Mouse (Mus musculus): ENCODE results near the gene Abcc10. TPM values are rescaled to one million over a fixed set of nuclear protein-coding genes. Genes with fewer than 3 reads are reported as not detected.

Gene Abcc10
- polyA plus RNA-seq, 1 experiment: 10.4 TPM

GRCm38 (mm10) chr17:46253452-46254084 lies 74.6 kb downstream of the Abcc10 start, which contains the start of gene Lrrc73:
Gene Lrrc73 (plus strand): TSS chr17:46253531.
- H3K27ac ChIP-seq (ENCODE audit: insufficient read depth, low read length): no peak within 1 kb of the TSS
- TF ChIP-seq POLR2A (IDR thresholded peaks at IDR 0.05; ENCODE audit: extremely low read depth, insufficient read depth, low read length) (peak; percentile 76), CTCF (IDR thresholded peaks at IDR 0.05; ENCODE audit: extremely low read depth, insufficient read depth, low read length) (no peak)

More at GRCm38 (mm10) chr17:46253452-46254084, 74.6 kb downstream of the Abcc10 start, which contains the start of gene Lrrc73:
- Histone ChIP-seq H3K4me1 (ENCODE audit: control insufficient read depth, insufficient read depth, low read length) (peaks cover 4% of the 10 kb centered on the region), H3K4me3 (ENCODE audit: insufficient read depth, low read length) (peak within 1 kb of the TSS; percentile 78)

Other genes with a start within 250 kb of the Abcc10 start
- gene Mrps18a, start 217.4 kb downstream of the Abcc10 start, polyA plus RNA-seq (2012; rRNA removed): 107 and 120 TPM in 2 replicates
- gene Rsph9, start 184.1 kb downstream of the Abcc10 start, polyA plus RNA-seq (2012; rRNA removed): 27.3 and 29.9 TPM in 2 replicates
- 16.0 and 17.6 TPM in 2 replicates for gene Mad2l1bp, start 174.8 kb downstream of the Abcc10 start, polyA plus RNA-seq (2012; rRNA removed)
- gene Gtpbp2, start 167.3 kb downstream of the Abcc10 start, polyA plus RNA-seq (2012; rRNA removed): 161 and 187 TPM in 2 replicates
- gene Polh, start 125.7 kb downstream of the Abcc10 start, polyA plus RNA-seq (2012; rRNA removed): 3.7 and 4.2 TPM in 2 replicates
- gene Xpo5, start 125.6 kb downstream of the Abcc10 start, polyA plus RNA-seq (2012; rRNA removed): 40.2 and 41.5 TPM in 2 replicates
- 45.4 and 47.2 TPM in 2 replicates for gene Polr1c, start 80.3 kb downstream of the Abcc10 start, polyA plus RNA-seq (2012; rRNA removed)
- gene Yipf3, start 80.3 kb downstream of the Abcc10 start, polyA plus RNA-seq (2012; rRNA removed): 91.5 and 92.5 TPM in 2 replicates
- gene Lrrc73, start 74.8 kb downstream of the Abcc10 start, polyA plus RNA-seq (2012; rRNA removed): 68.4 and 70.5 TPM in 2 replicates
- 60.2 and 62.8 TPM in 2 replicates for gene Tjap1, start 45.3 kb downstream of the Abcc10 start, polyA plus RNA-seq (2012; rRNA removed)
- gene Dlk2, start 30.9 kb downstream of the Abcc10 start, polyA plus RNA-seq (2012; rRNA removed): 127 and 136 TPM in 2 replicates
- gene Zfp318, start 55.4 kb upstream of the Abcc10 start, polyA plus RNA-seq (2012; rRNA removed): 29.4 and 29.6 TPM in 2 replicates
- 10.2 and 12.0 TPM in 2 replicates for gene Crip3, start 100.6 kb upstream of the Abcc10 start, polyA plus RNA-seq (2012; rRNA removed)
- gene Slc22a7, start 110.1 kb upstream of the Abcc10 start, polyA plus RNA-seq (2012; rRNA removed): 0.25 and 0.27 TPM in 2 replicates
- 56.2 and 57.3 TPM in 2 replicates for gene Ttbk1, start 159.3 kb upstream of the Abcc10 start, polyA plus RNA-seq (2012; rRNA removed)
- 5.9 and 6.5 TPM in 2 replicates for gene Dnph1, start 168.4 kb upstream of the Abcc10 start, polyA plus RNA-seq (2012; rRNA removed)
- gene Cul9, start 218.0 kb upstream of the Abcc10 start, polyA plus RNA-seq (2012; rRNA removed): 60.0 and 70.5 TPM in 2 replicates
- gene Srf, start 227.8 kb upstream of the Abcc10 start, polyA plus RNA-seq (2012; rRNA removed): 89.1 and 90.0 TPM in 2 replicates